Mouse (Mus musculus): ENCODE data around the gene Mylk. TPM values are rescaled to one million over a fixed set of nuclear protein-coding genes. Genes with fewer than 3 reads are reported as not detected.

Gene Mylk
- polyA plus RNA-seq, 1 experiment from 2014 or later: 5.5 TPM

DNA sequence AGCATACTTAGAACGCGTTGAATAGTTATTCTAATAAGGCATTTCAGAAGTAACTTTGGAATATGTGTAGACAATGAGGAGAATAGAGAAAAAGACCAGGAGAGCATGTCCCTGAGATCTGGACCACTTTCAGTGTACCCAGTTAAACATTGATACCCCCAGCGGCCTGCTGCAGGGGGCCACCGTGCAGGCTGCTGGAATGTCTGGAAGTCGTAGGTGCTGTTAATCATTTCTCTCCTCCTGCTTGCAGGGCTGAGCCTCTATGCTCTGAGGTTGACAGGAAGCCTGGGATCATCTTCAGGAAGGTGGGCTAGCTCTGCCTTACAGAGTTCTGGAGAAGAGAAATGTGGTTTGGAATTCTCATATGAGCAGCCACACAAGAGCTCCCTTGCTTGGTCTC, 112.6 kb downstream of the Mylk start:
- no peaks in the 10 kb centered on the region for H3K4me1 ChIP-seq
- WGBS: 76% methylated on average over 5 of the region's 5 CpGs
- no peak for ATAC-seq (ENCODE audit: low FRiP score)
- H3K36me3 ChIP-seq: no peaks in the 10 kb centered on the region
- H3K4me2 ChIP-seq (replicated peaks): no peak overlapping the region
- no peaks in the 10 kb centered on the region for H3K9me3 ChIP-seq (replicated peaks)
- no peaks in the 10 kb centered on the region for H3K27me3 ChIP-seq
- H3K27ac ChIP-seq: no peak overlapping the region
- no peak overlapping the region for H3K4me3 ChIP-seq
- no peak overlapping the region for H3K9ac ChIP-seq

DNA sequence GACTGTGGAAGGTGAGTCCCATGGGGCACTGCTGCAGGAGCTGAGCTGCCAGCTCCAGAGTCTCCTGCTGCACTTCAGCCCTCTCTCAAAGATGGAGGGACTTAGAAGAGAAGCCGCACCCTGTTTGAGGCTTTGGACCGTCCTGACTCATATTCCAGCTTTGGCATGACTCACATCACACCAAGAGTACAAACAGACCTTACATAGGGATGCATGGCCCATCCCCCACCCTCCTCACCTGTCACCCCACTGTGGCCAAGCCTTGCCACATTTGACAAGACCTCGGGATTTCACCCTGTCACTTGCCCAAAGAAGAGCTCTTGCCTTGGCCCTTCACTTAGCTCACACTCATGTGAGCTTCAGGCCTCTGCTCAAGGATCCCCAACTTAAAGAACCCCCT, 115.8 kb downstream of the Mylk start:
- Histone ChIP-seq H3K9ac (no peak overlapping the region), H3K27ac (no peak overlapping the region), H3K36me3 (no peaks in the 10 kb centered on the region), H3K4me1 (no peaks in the 10 kb centered on the region), H3K4me2 (replicated peaks) (no peak overlapping the region), H3K27me3 (no peaks in the 10 kb centered on the region), H3K4me3 (no peak overlapping the region), H3K9me3 (replicated peaks) (no peaks in the 10 kb centered on the region)
- ATAC-seq (ENCODE audit: low FRiP score): no peak
- 88% methylated on average over 3 of the region's 3 CpGs for WGBS

DNA sequence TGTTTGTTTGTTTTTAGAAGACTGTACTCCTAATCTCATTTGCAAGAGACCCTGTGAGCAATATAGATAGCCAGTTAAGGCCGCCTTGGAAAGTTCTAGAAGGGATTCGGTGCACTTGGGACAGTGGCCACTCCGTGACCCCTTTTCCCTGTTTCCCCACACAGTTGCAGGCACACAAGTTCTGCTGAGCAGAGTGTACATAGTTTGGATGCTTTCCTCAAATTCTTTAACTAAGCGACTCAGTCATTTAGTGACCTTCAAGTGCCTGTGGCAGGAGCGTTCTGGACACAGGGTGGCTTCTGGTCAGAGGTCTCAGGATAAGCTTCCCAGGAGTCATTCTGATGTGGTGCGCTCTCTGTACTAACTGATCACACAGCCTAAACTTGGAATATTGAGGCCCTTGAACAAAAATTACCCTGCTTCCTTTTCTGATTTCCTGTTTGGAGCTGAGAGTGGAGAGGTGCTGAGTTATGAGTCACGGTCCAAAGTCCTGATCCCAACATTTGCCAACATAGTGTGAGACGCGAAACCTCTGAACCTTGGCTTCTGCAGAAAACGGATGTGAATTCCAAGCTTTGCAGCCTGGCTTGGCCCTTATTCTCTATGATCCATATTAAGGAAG, 116.8 kb downstream of the Mylk start:
- no peaks in the 10 kb centered on the region for H3K9me3 ChIP-seq (replicated peaks)
- no peaks in the 10 kb centered on the region for H3K4me1 ChIP-seq
- no peak for ATAC-seq (ENCODE audit: low FRiP score)
- H3K9ac ChIP-seq: no peak overlapping the region
- no peak overlapping the region for H3K27ac ChIP-seq
- no peak overlapping the region for H3K4me3 ChIP-seq
- 83% methylated on average over 10 of the region's 10 CpGs for WGBS
- no peak overlapping the region for H3K4me2 ChIP-seq (replicated peaks)
- H3K27me3 ChIP-seq: no peaks in the 10 kb centered on the region
- H3K36me3 ChIP-seq: no peaks in the 10 kb centered on the region

DNA sequence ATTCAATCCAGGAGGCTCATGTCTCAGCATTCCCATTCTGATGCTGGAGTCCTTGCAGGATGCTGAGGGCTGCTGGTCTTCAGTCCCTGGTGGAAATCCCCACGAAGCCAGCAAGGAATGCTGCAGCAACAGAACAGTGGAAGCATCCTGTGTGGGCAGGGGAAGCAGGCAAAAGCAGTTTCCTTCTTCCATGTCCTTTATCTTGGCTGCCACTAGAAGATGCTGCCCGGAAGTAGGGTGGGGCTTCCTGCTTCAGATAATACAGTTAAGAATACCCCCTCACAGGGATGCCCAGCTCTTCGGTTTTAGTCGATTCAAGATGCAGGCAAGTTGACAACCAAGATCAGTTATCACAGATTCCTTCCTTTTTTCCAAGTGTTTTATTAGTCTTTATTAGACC, 120.4 kb downstream of the Mylk start:
- Histone ChIP-seq H3K9ac (no peak overlapping the region), H3K36me3 (no peaks in the 10 kb centered on the region), H3K27ac (no peak overlapping the region), H3K4me2 (replicated peaks) (no peak overlapping the region), H3K9me3 (replicated peaks) (no peaks in the 10 kb centered on the region), H3K4me1 (no peaks in the 10 kb centered on the region), H3K4me3 (no peak overlapping the region), H3K27me3 (no peaks in the 10 kb centered on the region)
- no peak for ATAC-seq (ENCODE audit: low FRiP score)
- 87% methylated on average over 4 of the region's 4 CpGs for WGBS

DNA sequence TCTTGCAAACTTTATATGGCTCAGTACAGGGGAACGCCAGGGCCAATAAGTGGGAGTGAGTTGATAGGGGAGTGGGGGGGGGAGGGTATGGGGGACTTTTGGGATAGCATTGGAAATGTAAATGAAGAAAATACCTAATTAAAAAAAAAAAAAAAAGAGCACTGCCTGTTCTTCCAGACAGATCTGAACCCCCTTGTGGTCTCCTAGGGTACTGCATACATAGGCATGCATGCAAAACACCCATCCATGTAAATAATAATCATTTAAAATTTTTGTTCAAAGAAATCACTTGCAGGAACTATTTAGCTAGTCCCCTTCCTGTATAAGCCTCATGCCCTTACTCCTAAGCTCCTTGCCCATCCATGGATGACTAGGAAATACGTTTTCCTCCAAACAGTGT, 122.2 kb downstream of the Mylk start:
- H3K9ac ChIP-seq: no peak overlapping the region
- 92% methylated on average over 2 of the region's 2 CpGs for WGBS

DNA sequence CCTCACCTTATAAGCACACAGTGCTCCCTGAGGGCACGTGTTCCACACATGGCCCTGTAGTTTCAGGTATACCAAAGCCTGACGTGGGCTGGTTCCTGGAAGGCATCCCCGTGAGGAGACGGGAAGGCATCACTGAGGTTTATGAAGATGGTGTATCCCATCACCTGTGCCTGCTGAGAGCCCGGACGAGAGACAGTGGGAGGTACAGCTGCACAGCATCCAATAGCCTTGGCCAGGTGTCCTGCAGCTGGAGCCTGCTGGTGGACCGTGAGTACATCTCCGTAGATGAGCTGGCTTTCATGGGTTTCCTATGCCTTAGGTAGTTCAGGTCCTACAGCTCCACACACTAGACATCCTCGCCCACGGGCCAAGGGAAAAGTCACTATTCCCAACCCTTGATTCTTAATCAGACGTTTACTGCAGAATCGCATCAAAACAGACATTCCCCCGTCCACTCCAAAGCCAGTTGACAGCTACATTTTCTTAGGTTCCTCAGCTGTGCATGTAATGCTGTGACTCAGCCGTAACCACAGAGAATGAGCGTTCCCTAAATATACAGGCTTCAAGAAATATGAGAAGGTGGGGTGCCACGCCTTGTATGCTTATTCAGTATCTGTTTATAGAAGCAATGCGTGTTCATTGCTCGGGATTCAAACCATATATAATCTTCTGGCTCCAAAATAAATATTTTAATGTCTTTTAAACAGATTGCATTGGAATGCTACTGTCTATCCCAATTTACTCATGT, 135.2 kb downstream of the Mylk start:
- Histone ChIP-seq H3K27ac (no peak overlapping the region), H3K27me3 (no peaks in the 10 kb centered on the region), H3K9ac (no peak overlapping the region), H3K4me2 (replicated peaks) (no peak overlapping the region), H3K36me3 (no peaks in the 10 kb centered on the region), H3K9me3 (replicated peaks) (no peaks in the 10 kb centered on the region), H3K4me3 (no peak overlapping the region), H3K4me1 (no peaks in the 10 kb centered on the region; the same call in 1 of the 2 replicates)
- ATAC-seq (ENCODE audit: low FRiP score): no peak
- WGBS: 86% methylated on average over 18 of the region's 18 CpGs

More for the DNA sequence above, 122.2 kb downstream of the Mylk start:
- H3K4me3 ChIP-seq: no peak overlapping the region
- no peaks in the 10 kb centered on the region for H3K4me1 ChIP-seq
- no peaks in the 10 kb centered on the region for H3K9me3 ChIP-seq (replicated peaks)
- H3K27me3 ChIP-seq: no peaks in the 10 kb centered on the region
- H3K27ac ChIP-seq: no peak overlapping the region
- no peaks in the 10 kb centered on the region for H3K36me3 ChIP-seq
- ATAC-seq (ENCODE audit: low FRiP score): no peak
- no peak overlapping the region for H3K4me2 ChIP-seq (replicated peaks)

DNA sequence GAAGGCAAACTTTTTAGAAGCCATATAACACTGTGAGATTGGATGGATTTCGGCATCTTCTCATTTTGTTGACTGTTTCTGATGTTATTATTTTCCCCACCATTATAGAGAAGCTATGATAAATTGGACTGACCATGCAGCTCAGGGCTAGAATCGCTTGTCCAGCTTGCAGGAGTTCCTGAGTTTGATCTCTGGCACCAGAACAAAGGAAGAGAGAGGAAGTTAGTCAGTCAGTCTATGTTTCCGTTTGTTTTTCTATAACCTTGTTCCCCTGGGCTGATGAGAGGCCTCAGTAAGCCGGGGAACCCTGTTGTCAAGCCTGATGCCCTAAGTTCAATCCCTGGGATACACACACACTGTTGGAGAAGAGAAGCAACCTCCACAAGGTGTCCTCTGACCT, 135.8 kb downstream of the Mylk start:
- no peaks in the 10 kb centered on the region for H3K27me3 ChIP-seq
- H3K4me3 ChIP-seq: no peak overlapping the region
- no peak for ATAC-seq (ENCODE audit: low FRiP score)
- no peak overlapping the region for H3K27ac ChIP-seq
- no peaks in the 10 kb centered on the region for H3K9me3 ChIP-seq (replicated peaks)
- no peaks in the 10 kb centered on the region; the same call in 1 of the 2 replicates for H3K4me1 ChIP-seq
- no peaks in the 10 kb centered on the region for H3K36me3 ChIP-seq
- 77% methylated on average over 4 of the region's 4 CpGs for WGBS
- no peak overlapping the region for H3K4me2 ChIP-seq (replicated peaks)
- H3K9ac ChIP-seq: no peak overlapping the region

DNA sequence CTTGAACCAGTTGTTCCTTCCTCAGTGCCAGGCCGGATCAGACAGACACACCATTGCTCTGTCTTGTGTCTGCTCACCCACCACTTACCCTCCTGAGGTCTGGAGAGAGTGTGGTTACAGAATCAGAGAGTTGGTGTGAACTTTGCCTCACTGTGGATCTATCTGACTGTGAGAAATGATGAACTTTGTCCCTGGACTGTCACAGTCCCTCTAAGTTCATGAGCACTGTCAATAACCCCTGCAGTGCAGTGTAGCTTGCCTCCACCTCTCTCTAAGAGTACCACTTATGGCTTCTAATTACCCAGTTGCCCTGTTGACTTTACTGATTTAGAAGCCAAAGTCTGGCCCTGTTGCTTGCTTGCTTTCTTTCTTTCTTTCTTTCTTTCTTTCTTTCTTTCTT, 142.0 kb downstream of the Mylk start:
- Histone ChIP-seq H3K27ac (no peak overlapping the region), H3K4me3 (no peak overlapping the region), H3K4me2 (replicated peaks) (no peak overlapping the region), H3K4me1 (no peaks in the 10 kb centered on the region), H3K9ac (no peak overlapping the region), H3K9me3 (replicated peaks) (no peaks in the 10 kb centered on the region), H3K36me3 (no peaks in the 10 kb centered on the region), H3K27me3 (no peaks in the 10 kb centered on the region)
- WGBS: 96% methylated on average over 1 of the region's 1 CpGs
- no peak for ATAC-seq (ENCODE audit: low FRiP score)

DNA sequence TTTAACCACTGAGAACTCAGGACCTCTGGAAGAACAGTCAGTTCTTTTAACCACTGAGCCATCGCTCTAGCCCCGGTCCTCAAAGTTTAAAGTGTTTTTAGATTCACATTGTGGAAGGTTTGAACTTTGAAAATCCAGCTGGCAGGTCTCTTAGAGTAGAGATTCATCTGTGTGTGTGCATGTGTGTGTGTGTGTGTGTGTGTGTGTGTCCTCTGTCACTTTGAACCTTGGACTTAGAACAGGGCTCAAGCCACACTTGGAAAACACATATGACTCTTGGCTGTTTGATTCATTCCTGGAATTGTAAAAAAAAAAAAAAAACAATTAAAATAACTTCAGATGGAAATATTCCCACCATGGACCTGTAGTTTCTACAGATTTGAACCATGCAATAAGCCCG, 149.0 kb downstream of the Mylk start:
- H3K4me2 ChIP-seq (replicated peaks): no peak overlapping the region
- no peaks in the 10 kb centered on the region for H3K36me3 ChIP-seq
- ATAC-seq (ENCODE audit: low FRiP score): no peak
- H3K9ac ChIP-seq: no peak overlapping the region
- 92% methylated on average over 3 of the region's 3 CpGs for WGBS
- H3K4me3 ChIP-seq: no peak overlapping the region
- no peak overlapping the region for H3K27ac ChIP-seq
- H3K27me3 ChIP-seq: no peaks in the 10 kb centered on the region
- no peaks in the 10 kb centered on the region for H3K9me3 ChIP-seq (replicated peaks)
- no peaks in the 10 kb centered on the region for H3K4me1 ChIP-seq

DNA sequence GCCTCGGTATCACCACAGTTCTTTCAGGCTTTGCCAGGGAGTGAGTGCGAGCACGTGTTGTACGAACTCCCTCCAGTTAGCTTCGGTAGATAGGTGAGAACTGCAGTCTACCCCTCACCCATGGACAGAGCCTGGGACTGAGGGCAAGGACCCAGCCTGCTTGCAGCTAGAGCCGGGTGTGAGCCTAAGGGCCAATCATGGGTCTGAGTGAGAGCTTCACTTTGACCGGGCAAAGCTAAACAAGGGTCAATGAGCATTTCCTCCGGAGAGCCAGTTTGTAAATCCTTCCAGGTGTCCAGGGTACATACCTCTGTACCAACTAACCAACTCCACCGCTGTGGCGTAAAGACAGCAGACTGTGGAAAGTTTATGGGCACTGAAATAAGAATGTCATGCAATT, 150.9 kb downstream of the Mylk start:
- Histone ChIP-seq H3K27me3 (no peaks in the 10 kb centered on the region), H3K4me1 (peaks cover 15% of the 10 kb centered on the region), H3K4me2 (replicated peaks) (no peak overlapping the region), H3K9me3 (replicated peaks) (no peaks in the 10 kb centered on the region), H3K36me3 (no peaks in the 10 kb centered on the region), H3K27ac (no peak overlapping the region), H3K4me3 (no peak overlapping the region), H3K9ac (no peak overlapping the region)
- no peak for ATAC-seq (ENCODE audit: low FRiP score)
- WGBS: 90% methylated on average over 10 of the region's 10 CpGs

DNA sequence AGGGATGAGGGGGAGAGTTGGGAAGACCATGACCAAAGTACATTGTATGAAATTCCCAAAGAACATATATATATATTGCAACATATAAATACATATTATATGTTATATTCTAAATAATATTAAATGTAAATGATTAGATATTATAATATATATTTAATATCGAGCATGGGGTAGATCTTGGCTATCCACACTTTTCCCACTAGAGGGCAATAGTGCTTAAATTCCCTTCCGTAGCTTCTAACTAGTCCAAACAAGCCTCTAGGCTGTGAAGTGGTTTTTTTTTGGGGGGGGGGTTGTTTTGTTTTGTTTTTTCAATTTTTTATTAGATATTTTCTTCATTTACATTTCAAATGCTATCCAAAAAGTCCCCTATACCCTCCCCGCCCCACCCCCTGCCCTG, 152.0 kb downstream of the Mylk start:
- H3K4me1 ChIP-seq: peaks cover 16% of the 10 kb centered on the region
- H3K9me3 ChIP-seq (replicated peaks): no peaks in the 10 kb centered on the region
- no peaks in the 10 kb centered on the region for H3K36me3 ChIP-seq
- no peak for ATAC-seq (ENCODE audit: low FRiP score)
- no peak overlapping the region for H3K4me3 ChIP-seq
- H3K27ac ChIP-seq: no peak overlapping the region
- no peaks in the 10 kb centered on the region for H3K27me3 ChIP-seq
- H3K9ac ChIP-seq: no peak overlapping the region
- WGBS: 67% methylated on average over 3 of the region's 3 CpGs
- H3K4me2 ChIP-seq (replicated peaks): no peak overlapping the region

DNA sequence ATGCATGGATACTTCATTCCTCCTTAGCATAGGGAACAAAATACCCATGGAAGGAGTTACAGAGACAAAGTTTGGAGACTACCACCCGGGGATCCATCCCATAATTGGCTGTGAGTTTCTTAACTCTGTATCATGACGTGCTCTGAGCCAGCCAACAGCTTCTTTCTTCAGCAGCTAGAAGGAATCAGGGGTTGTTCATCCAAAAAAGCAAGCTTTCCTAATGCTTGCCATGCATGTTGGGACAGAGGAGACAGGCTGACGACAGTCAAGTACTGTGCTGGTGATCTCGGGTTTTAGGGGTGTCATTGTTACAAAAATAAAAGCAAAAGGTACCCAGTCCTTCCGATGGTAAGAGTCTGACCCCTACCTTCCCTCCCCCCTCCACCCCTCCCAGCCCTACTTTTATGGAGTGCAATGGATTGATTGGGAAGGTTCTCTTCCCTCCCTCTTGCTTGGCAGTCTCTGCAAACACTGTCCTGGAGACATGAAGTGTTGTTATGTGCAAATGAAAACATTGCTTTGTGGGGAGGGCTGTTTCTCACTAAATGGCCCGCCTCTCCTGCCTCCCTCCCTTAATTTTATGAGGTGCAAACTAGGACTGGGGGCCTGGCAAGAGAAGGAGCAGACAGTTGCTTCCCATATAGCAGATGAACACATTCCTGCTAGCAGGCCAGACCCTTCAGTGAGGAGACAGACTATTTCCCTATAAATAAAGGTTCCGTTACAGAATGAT, 153.2 kb downstream of the Mylk start:
- 85% methylated on average over 7 of the region's 7 CpGs for WGBS

More for the DNA sequence above, 153.2 kb downstream of the Mylk start:
- Histone ChIP-seq H3K4me1 (peaks cover 16% of the 10 kb centered on the region), H3K4me2 (replicated peaks) (no peak overlapping the region), H3K27ac (no peak overlapping the region), H3K4me3 (no peak overlapping the region), H3K9me3 (replicated peaks) (no peaks in the 10 kb centered on the region), H3K36me3 (no peaks in the 10 kb centered on the region), H3K27me3 (no peaks in the 10 kb centered on the region), H3K9ac (no peak overlapping the region)
- ATAC-seq (ENCODE audit: low FRiP score): no peak
